8 mouse cellular contexts compared by ENCODE assay signal in genomic region chr4:149426325-149427199, GRCm38 (mm10). TPM values are rescaled to one million over a fixed set of nuclear protein-coding genes. Genes with fewer than 3 reads are reported as not detected.
A peak's percentile ranks its signal among the peaks of the same experiment; 100 is the strongest.
DNase-seq lines count a peak whose midpoint lies in the region; ATAC-seq and TF ChIP-seq lines count a peak whose summit lies in the region.

TSS of gene Ube4b (minus strand) at chr4:149426749.

- H3K4me1 ChIP-seq in hindbrain, embryonic 10.5 days (replicated peaks) = peaks cover 18% of the 10 kb centered on the region
- no peaks in the 10 kb centered on the region for H3K4me1 ChIP-seq in lung, postnatal 0 days (ENCODE audit: insufficient read depth, low read depth, low read length)

- WGBS in hindbrain, embryonic 10.5 days = under 1% methylated on average over 50 of the region's 50 CpGs
- under 1% methylated on average over 38 of the region's 50 CpGs for WGBS in lung, postnatal 0 days

- H3K27me3 ChIP-seq in hindbrain, embryonic 10.5 days (ENCODE audit: insufficient read depth, poor library complexity, severe bottlenecking) = no peaks in the 10 kb centered on the region
- H3K27me3 ChIP-seq in lung, postnatal 0 days (replicated peaks; ENCODE audit: insufficient read depth, low read length) = no peaks in the 10 kb centered on the region

- no peak for TF ChIP-seq CTCF in lung, postnatal 0 days (IDR thresholded peaks at IDR 0.05)

- peak; percentile 23; the same call in 1 of the 2 replicates for TF ChIP-seq EP300 in lung, postnatal 0 days (IDR thresholded peaks at IDR 0.05)

- peak within 1 kb of the TSS; percentile 70 for H3K4me2 ChIP-seq in lung, postnatal 0 days (replicated peaks; ENCODE audit: low read depth, low read length)

- peak; percentile 82 for DNase-seq in MEL-GATA-1-ER (ENCODE audit: extremely low read depth, low read depth)
- DNase-seq in cerebellum, adult 8-10 months = peak; percentile 95
- peak; percentile 100 for DNase-seq in hindbrain, embryonic 10.5 days (ENCODE audit: low spot score)
- peak; percentile 99 for DNase-seq in layer of hippocampus, adult 9-11 months
- peak; percentile 98 for DNase-seq in lung, postnatal 0 days (ENCODE audit: low spot score)
- peak; percentile 93 for DNase-seq in ovary, postnatal 14 days (ENCODE audit: low spot score)
- DNase-seq in thymus, postnatal 14 days = peak; percentile 100

- 0 out of 2 replicates have a peak, but pooled peaks cover under 1% of the 10 kb centered on the region for H3K9me3 ChIP-seq in hindbrain, embryonic 10.5 days
- no peaks in the 10 kb centered on the region for H3K9me3 ChIP-seq in lung, postnatal 0 days (ENCODE audit: low read length)

- H3K9ac ChIP-seq in lung, postnatal 0 days (replicated peaks; ENCODE audit: low read depth) = peak within 1 kb of the TSS; percentile 94

- peak; percentile 73 for ATAC-seq in frontal cortex, adult (ENCODE audit: low TSS enrichment)
- peak; percentile 95 for ATAC-seq in lung, postnatal 0 days

- H3K36me3 ChIP-seq in hindbrain, embryonic 10.5 days = peaks cover 7% of the 10 kb centered on the region
- H3K36me3 ChIP-seq in lung, postnatal 0 days (ENCODE audit: insufficient read depth, low read length) = no peaks in the 10 kb centered on the region

- peak within 1 kb of the TSS; percentile 99 for H3K27ac ChIP-seq in hindbrain, embryonic 10.5 days
- peak within 1 kb of the TSS; percentile 98 for H3K27ac ChIP-seq in lung, postnatal 0 days (ENCODE audit: low read length)

- peak within 1 kb of the TSS; percentile 95 for H3K4me3 ChIP-seq in hindbrain, embryonic 10.5 days
- peak within 1 kb of the TSS; percentile 98 for H3K4me3 ChIP-seq in lung, postnatal 0 days (ENCODE audit: low read depth, low read length)

RNA-seq across cellular contexts. Expression of gene Ube4b, which starts in this region (rescaled TPM):
- polyA plus RNA-seq in hindbrain, embryonic 10.5 days (2016; fragmentation: Nextera tagmentation; extraction: Ambion mirVana) = 59.8 and 65.6 TPM in 2 replicates
- 14.2 and 15.1 TPM in 2 replicates for polyA plus RNA-seq in lung, postnatal 0 days (2015; fragmentation: Nextera tagmentation; extraction: Ambion mirVana)

Comparison
In these comparisons a context has a peak if more than half of its experiments do, and no peak if none do; other contexts are left out.
1. Peak in every context shown above with its lines: DNase-seq, ATAC-seq, H3K4me3 ChIP-seq and H3K27ac ChIP-seq.